Mouse (Mus musculus) adrenal gland, adult (tissue): ENCODE data around the gene Agk.

ENCODE experiments used
- DNase-seq, 2 experiments: peaks; one replicate each; pipeline ENCODE4 v3.0.0; 2022 to 2023; ENCODE audit warnings: low spot score in 1 of 2; ENCODE audit not compliant: inconsistent age in 2 of 2

The Agk gene

DNA sequence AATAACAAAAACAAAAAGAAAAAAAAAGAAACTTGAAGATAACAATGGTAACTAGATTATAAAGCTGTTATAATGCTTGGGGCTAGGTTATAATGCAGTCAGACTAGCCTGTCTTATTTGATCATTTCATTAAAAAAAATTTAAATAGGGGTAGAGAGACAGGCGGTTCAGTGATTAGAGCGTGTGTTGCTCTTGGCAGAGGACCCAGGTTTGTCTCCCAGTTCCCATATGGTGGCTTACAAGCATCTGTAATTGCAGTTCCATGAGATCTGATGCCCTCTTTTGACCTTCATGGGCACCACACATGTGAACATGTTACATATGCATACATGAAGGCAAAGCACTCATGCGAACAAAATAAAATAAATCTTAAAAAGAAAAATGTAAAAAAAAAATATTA, 116.3 kb downstream of the Agk start:
- DNase-seq, result no peak

DNA sequence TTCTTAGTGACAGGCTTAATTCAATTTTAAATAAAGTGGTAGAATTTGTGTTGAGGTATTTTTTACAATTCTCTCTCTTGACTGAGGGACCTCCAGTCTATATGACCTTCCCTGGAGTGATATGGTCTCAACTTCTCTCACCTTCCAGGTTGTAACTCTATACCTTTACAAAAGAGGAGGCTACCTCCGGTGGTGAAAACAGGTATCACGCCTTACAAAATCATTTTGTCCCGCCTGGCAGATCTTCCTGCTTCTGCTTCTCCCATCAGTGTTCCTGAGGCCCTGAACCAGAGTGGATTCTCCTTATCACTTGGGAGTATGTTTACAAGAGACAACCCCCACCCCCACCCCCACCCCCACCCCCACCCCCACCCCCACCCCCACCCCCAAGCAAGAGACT, 116.8 kb downstream of the Agk start:
- DNase-seq, result no peak

DNA sequence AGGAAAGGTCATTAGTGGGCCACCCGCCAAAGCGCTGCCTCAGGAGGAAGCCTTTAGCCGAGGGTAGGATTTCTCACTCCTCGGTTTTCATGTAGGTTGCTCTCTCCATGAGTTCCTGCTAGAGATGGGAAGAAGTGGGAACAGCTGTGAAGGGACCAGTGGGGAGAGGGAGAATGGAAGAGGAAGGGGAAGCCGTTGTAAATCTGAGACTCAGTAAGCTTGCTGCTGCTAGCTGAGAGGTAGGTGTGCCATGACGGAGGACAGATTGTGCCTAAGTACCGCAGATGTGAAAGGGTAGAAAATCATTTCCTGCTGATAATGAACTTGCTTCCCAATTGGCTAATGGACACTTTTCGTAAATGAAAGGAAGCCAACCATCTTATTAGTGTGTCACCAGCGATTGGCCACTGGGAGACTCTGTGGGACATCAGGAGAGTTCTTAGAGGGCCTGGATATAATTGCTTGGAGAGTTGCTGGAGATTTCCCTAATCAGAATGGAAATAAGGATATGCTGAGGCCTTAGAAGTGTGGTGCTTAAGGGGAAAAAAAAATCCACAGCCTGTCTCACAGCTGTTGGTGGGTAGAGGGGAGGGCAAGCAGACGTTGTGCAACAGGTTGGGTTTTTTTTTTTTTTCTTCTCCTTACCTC, 118.4 kb downstream of the Agk start:
- no peak for DNase-seq
